Mouse (Mus musculus) pancreas, adult 10 weeks (tissue): ENCODE measurements around the gene Ngrn. TPM values are rescaled to one million over a fixed set of nuclear protein-coding genes. Genes with fewer than 3 reads are reported as not detected.

Experiments
- polyA plus RNA-seq: library from polyadenylated mRNA; stranded (reverse); fragments of 350-450 nt; fragmentation: Illumina TruSeq; extraction: RNeasy Lipid Tissue Mini Kit (QIAGEN cat#74804); gene quantifications from one replicate; pipeline ENCODE4 v1.2.3, GENCODE M21; 2015; ENCODE audit warnings: low read depth, low replicate concordance; ENCODE audit not compliant: insufficient read depth

The Ngrn gene
- polyA plus RNA-seq = 10.3 TPM

GRCm38 (mm10) chr7:80260625-80261371, at the start of gene Ngrn:
TSS of gene Ngrn (plus strand) at chr7:80261215.

GRCm38 (mm10) chr7:80232489-80233029, 28.5 kb upstream of the Ngrn start, which contains the start of the genes Cib1 and Gdpgp1:
TSS of gene Cib1 (minus strand) at chr7:80232813.
TSS of gene Gdpgp1 (plus strand) at chr7:80232865.

GRCm38 (mm10) chr7:80246148-80246721, 14.8 kb upstream of the Ngrn start, which contains the start of gene Ttll13:
TSS of gene Ttll13 (plus strand) at chr7:80246376.

GRCm38 (mm10) chr7:80268897-80269750, 8.1 kb downstream of the Ngrn start, which contains the start of gene Vps33b:
TSS of gene Vps33b (plus strand) at chr7:80269649.

GRCm38 (mm10) chr7:80294062-80294763, 33.2 kb downstream of the Ngrn start, which contains the start of gene Prc1:
TSS of gene Prc1 (plus strand) at chr7:80294450.

Other genes with a start within 250 kb of the Ngrn start
- 2.2 TPM for gene Zfp710, start 236.4 kb upstream of the Ngrn start, polyA plus RNA-seq
- 58.3 TPM for gene Idh2, start 145.8 kb upstream of the Ngrn start, polyA plus RNA-seq
- 2.1 TPM for gene Sema4b, start 74.4 kb upstream of the Ngrn start, polyA plus RNA-seq
- gene Cib1, start 28.4 kb upstream of the Ngrn start, polyA plus RNA-seq = 16.9 TPM
- 0.63 TPM for gene Gdpgp1, start 28.4 kb upstream of the Ngrn start, polyA plus RNA-seq
- 0.57 TPM for gene Ttll13, start 14.8 kb upstream of the Ngrn start, polyA plus RNA-seq
- gene Vps33b, start 8.4 kb downstream of the Ngrn start, polyA plus RNA-seq = 3.4 TPM
- 0.87 TPM for gene Prc1, start 33.2 kb downstream of the Ngrn start, polyA plus RNA-seq
- gene Rccd1, start 63.2 kb downstream of the Ngrn start, polyA plus RNA-seq = 5.5 TPM
- 8.2 TPM for gene Unc45a, start 79.8 kb downstream of the Ngrn start, polyA plus RNA-seq
- gene Hddc3, start 81.9 kb downstream of the Ngrn start, polyA plus RNA-seq = 6.2 TPM
- 8.4 TPM for gene Man2a2, start 110.2 kb downstream of the Ngrn start, polyA plus RNA-seq
- gene Fes, start 126.7 kb downstream of the Ngrn start, polyA plus RNA-seq = 11.3 TPM
- 14.7 TPM for gene Furin, start 144.2 kb downstream of the Ngrn start, polyA plus RNA-seq